Mouse (Mus musculus) adrenal gland, adult 2 months (tissue): ENCODE measurements around the gene Gpr27. TPM values are rescaled to one million over a fixed set of nuclear protein-coding genes. Genes with fewer than 3 reads are reported as not detected.

ENCODE experiments used
- DNase-seq: peaks from one replicate; pipeline ENCODE4 v3.0.0; 2021
- long read RNA-seq: library from polyadenylated mRNA; stranded (forward); transcript quantifications from one replicate; pipeline ENCODE4 v2.0.0, GENCODE M21; 2021
- polyA plus RNA-seq: library from polyadenylated mRNA; depleted of rRNA; stranded (reverse); fragments of >200 nt; gene quantifications from 2 replicates; pipeline ENCODE4 v1.2.3, GENCODE M21; 2012; rRNA removed
- total RNA-seq, 2 experiments: library from RNA; stranded (reverse); gene quantifications; 2 replicates each; pipeline ENCODE4 v1.2.3; 2021

The Gpr27 gene
- total RNA-seq: 1 to 10 TPM; 2.1 to 4.3 TPM
- polyA plus RNA-seq: 6.6 and 6.7 TPM in 2 replicates
- long read RNA-seq, transcript Gpr27-201 (1 exons, 2,388 nt): major isoform, 13 of 13 reads
- long read RNA-seq, partial matches to known transcripts: 0 of 13 reads
- long read RNA-seq, other reads (novel, unspliced or antisense): 0 of 13 reads

- peak; percentile 49 for DNase-seq
Observed at GRCm38 (mm10) chr6:99692206-99692915, at the start of gene Gpr27. Gene Gpr27 (plus strand): TSS chr6:99692679.

- DNase-seq: peak; percentile 83
Observed at GRCm38 (mm10) chr6:99643439-99644199, 48.9 kb upstream of the Gpr27 start.

- no peak for DNase-seq
Observed at GRCm38 (mm10) chr6:99644386-99644785, 48.1 kb upstream of the Gpr27 start.

- DNase-seq: no peak
Observed at GRCm38 (mm10) chr6:99644876-99645275, 47.6 kb upstream of the Gpr27 start.

GRCm38 (mm10) chr6:99646344-99646743 lies 46.1 kb upstream of the Gpr27 start:
- no peak for DNase-seq

GRCm38 (mm10) chr6:99649307-99649706 lies 43.2 kb upstream of the Gpr27 start:
- no peak for DNase-seq

- no peak for DNase-seq
Observed at GRCm38 (mm10) chr6:99652341-99652740, 40.1 kb upstream of the Gpr27 start.

GRCm38 (mm10) chr6:99654343-99654742 lies 38.1 kb upstream of the Gpr27 start:
- no peak for DNase-seq

- DNase-seq: no peak
Observed at GRCm38 (mm10) chr6:99655488-99655887, 37.0 kb upstream of the Gpr27 start.

- no peak for DNase-seq
Observed at GRCm38 (mm10) chr6:99656088-99656487, 36.4 kb upstream of the Gpr27 start.

- no peak for DNase-seq
Observed at GRCm38 (mm10) chr6:99658586-99658985, 33.9 kb upstream of the Gpr27 start.

GRCm38 (mm10) chr6:99660443-99660842 lies 32.0 kb upstream of the Gpr27 start:
- no peak for DNase-seq

- no peak for DNase-seq
Observed at GRCm38 (mm10) chr6:99663232-99663631, 29.2 kb upstream of the Gpr27 start.

GRCm38 (mm10) chr6:99665457-99666317 lies 26.8 kb upstream of the Gpr27 start:
- peak; percentile 10 for DNase-seq

GRCm38 (mm10) chr6:99666318-99667171 lies 25.9 kb upstream of the Gpr27 start, which contains the start of the genes Eif4e3 and Gm20696:
Gene Eif4e3 (minus strand): TSS chr6:99666771.
Gene Gm20696 (minus strand): TSS chr6:99666797.
- peak; percentile 79 for DNase-seq

GRCm38 (mm10) chr6:99667290-99667689 lies 25.2 kb upstream of the Gpr27 start:
- DNase-seq: no peak

- DNase-seq: no peak
Observed at GRCm38 (mm10) chr6:99669481-99670325, 22.8 kb upstream of the Gpr27 start.

GRCm38 (mm10) chr6:99670481-99671119 lies 21.9 kb upstream of the Gpr27 start:
- DNase-seq: peak; percentile 42

GRCm38 (mm10) chr6:99671768-99672167 lies 20.7 kb upstream of the Gpr27 start:
- no peak for DNase-seq
